Mouse (Mus musculus): ENCODE data around the gene Ren1.
"Not testable (repeated sequence)": the region's sequence is repeated elsewhere in the genome, so short reads cannot be mapped to it uniquely, and the experiment has no call there.

The Ren1 gene

GRCm38 (mm10) chr1:133350210-133350609 lies at the start of gene Ren1:
Gene Ren1, plus strand, starts transcription at chr1:133350510.
- no peak for DNase-seq (ENCODE audit: low spot score)

- peak; percentile 50 for DNase-seq (ENCODE audit: low spot score)
Measured at GRCm38 (mm10) chr1:133302540-133302939, 47.8 kb upstream of the Ren1 start.

DNA sequence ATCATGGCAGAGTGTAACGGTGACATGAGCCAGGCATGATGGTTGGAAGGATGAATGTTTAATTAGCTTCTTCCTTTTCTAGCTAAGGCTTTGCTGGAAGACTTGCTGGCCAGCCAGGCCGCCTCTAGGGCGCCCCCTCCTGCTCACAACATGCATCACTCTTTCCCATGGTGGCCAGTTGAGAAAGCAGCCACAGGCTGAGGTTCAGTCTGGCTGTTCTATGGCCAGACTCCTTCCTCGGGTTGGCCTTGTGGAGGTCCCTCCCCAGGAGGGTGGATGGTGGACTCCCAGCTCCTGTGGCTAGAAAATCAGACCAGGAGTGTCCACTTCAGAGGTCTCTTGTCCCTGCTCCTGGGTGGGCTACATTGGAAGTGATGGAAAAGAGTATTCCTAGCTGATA lies 43.5 kb upstream of the Ren1 start:
- DNase-seq (ENCODE audit: low spot score), result peak; percentile 83

GRCm38 (mm10) chr1:133307318-133307717 lies 43.0 kb upstream of the Ren1 start:
- DNase-seq (ENCODE audit: low spot score), result peak; percentile 26

- DNase-seq (ENCODE audit: low spot score), result peak; percentile 64
Measured at GRCm38 (mm10) chr1:133309652-133310267, 40.5 kb upstream of the Ren1 start, which contains the start of gene Golt1a. Gene Golt1a, plus strand, starts transcription at chr1:133309800.

DNA sequence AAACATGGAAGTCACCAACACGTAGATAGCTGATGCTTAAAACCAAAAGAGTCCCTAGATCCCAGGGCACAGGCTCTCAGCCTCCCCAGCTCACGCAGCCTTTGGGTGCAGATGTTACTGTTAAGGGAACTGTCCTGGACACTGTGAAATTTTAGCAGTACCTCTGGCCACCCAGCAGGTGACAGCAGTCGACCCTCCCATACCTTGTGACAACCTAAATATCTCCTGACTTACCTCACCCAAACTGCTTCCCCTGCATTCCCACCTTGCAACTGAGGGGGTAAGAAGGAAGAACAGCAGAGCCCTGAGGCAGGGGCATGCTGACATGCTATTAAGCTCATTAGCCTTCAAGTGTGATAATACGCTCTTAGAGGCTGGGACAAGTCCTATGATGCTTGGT lies 39.1 kb upstream of the Ren1 start:
- DNase-seq (ENCODE audit: low spot score), result no peak

DNA sequence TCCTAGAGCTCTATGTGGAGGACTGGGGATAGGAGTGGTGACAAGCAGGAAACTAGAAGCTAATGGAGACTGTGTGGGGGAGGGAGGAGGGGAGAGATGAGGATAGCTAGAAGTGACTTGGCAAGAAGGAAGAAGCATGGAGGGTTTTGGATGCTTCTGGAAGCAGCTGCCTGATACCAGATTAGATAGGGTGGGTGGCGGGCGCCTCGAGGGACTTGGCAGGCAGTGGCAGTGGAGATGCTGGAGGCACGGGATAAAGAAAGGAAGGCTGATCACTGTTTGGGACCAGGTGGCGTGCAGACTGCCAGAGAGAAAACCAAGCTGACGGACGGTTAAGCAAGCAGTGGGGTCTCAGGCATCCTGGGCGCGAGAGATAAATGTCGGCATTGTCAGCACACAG lies 38.4 kb upstream of the Ren1 start:
- DNase-seq (ENCODE audit: low spot score), result no peak

GRCm38 (mm10) chr1:133314364-133314763 lies 35.9 kb upstream of the Ren1 start:
- peak; percentile 67 for DNase-seq (ENCODE audit: low spot score)

- DNase-seq (ENCODE audit: low spot score), result no peak
Measured at GRCm38 (mm10) chr1:133315775-133316174, 34.5 kb upstream of the Ren1 start.

DNA sequence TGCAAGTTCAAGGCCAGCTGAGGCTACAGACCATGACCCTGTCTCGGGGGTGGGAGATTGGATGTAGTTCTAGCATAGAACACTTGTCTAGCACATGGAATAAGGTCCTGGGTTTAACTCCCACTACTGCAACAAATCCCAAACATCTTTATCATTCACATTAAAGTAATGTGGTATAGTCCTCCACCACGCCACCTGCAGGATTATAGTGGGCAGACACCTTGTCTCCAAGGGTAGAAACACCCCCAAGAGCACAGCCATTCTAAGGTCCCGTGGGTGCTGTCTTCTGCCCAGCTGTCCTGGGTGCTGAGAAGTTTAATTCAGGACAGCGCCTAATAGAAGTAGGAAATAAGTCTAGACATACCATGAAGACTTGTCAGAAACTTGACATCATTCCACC lies 33.7 kb upstream of the Ren1 start:
- DNase-seq (ENCODE audit: low spot score), result no peak

DNA sequence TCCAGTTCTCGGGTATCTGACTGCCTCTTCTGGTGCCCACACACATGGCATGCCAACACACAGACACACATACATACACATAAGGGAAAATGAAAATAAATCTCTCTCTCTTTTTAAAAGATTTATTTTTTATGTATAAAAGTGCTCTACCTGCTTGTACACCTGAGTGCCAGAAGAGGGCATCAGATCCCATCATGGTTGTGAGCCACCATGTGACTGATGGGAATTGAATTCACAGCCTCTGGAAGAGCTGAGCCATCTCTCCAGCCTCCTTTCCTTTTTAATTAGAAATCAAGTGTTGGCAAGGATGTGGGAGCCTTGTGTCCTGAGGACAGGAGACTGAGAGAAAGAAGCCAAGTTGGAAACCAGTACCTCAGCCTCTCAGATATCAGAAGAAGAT lies 33.2 kb upstream of the Ren1 start:
- DNase-seq (ENCODE audit: low spot score), result no peak

GRCm38 (mm10) chr1:133321267-133321925 lies 28.9 kb upstream of the Ren1 start, which contains the start of gene Kiss1:
Gene Kiss1, plus strand, starts transcription at chr1:133321875.
- no peak for DNase-seq (ENCODE audit: low spot score)

- no peak for DNase-seq (ENCODE audit: low spot score)
Measured at GRCm38 (mm10) chr1:133323333-133323732, 27.0 kb upstream of the Ren1 start.

DNA sequence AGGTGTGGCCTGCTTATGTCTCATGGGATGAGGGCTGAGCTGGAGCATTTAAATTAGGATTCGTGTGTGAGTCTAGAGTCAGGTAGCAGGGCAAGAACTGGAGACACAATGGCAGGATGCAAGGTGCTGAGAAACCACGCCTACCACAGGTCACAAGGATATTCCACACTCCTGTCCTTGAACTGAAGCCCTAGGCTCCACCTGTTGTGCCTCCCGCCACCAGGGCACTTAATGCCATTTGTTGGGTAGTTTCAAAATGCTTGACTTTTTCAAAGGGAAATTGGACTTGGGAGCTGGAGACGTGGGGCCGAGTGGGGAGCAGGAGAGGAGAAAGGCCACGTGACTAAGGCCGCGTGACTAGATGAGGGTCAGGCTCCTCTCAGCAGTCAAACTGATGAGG lies 24.4 kb upstream of the Ren1 start:
- DNase-seq (ENCODE audit: low spot score), result no peak

DNA sequence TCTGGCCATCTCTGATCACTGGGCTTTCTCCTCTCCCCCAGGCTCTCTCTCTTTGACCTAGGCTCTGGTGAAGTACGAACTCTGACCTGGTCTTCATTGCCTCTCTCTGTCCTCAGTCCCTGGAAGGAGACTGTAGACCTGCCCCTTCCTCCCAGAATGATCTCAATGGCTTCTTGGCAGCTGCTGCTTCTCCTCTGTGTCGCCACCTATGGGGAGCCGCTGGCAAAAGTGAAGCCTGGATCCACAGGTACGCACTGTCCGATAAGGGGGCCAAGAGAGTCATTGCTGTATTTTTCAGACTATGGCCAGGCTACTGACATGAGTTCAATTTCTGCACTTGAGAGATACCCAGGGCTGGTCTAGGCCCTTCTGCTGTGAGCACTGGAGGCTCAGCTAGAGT lies 23.2 kb upstream of the Ren1 start:
- no peak for DNase-seq (ENCODE audit: low spot score)

- DNase-seq (ENCODE audit: low spot score), result no peak
Measured at GRCm38 (mm10) chr1:133328299-133328795, 22.0 kb upstream of the Ren1 start.

- no peak for DNase-seq (ENCODE audit: low spot score)
Measured at GRCm38 (mm10) chr1:133328896-133329637, 21.2 kb upstream of the Ren1 start.

GRCm38 (mm10) chr1:133329638-133329964 lies 20.7 kb upstream of the Ren1 start:
- no peak for DNase-seq (ENCODE audit: low spot score)

DNA sequence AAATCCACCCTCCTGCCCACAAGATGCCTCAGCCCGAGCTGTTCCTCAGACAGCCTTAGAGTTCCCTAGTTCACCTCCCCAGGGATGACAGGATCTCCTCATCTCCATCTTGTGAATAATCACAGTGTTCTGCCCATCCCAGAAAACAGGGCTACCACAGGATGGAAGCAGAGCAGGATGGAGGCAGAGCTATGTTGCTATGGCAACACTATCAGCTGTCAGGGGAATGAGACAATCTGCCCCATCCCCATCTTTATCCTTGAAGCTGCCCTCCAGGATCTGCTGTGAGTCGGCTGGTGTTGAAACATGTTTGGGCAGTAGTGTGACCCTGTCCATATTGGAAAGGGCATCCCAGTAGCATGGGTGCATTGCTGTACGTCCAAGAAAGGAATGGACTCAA lies 19.2 kb upstream of the Ren1 start:
- no peak for DNase-seq (ENCODE audit: low spot score)

GRCm38 (mm10) chr1:133332656-133333430 lies 17.5 kb upstream of the Ren1 start:
- no peak for DNase-seq (ENCODE audit: low spot score)

DNA sequence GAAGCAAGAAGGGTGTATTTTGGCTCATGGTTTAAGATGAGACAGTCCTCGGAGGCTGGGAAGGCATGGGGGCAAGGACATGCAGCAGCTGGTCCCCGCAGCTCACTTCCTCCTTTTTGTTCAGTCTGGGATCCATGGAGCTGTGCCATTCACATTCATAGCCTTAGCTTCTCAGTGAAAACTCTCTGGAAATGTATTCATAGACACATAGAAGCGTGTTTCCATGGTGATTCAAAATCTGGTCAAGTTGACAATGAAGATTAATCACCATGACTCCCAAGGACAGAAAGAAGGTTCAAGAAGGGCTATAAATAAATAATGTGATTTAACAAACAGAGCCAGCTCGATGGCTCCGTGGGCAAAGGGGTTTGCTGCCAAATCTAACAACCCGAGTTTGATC lies 16.4 kb upstream of the Ren1 start:
- no peak for DNase-seq (ENCODE audit: low spot score)

- not testable (repeated sequence) for DNase-seq (ENCODE audit: low spot score)
Measured at GRCm38 (mm10) chr1:133340403-133340802, 9.9 kb upstream of the Ren1 start.
